Mouse (Mus musculus) kidney, adult 2 months (tissue): Measurements from ENCODE around the gene Pbrm1. TPM values are rescaled to one million over a fixed set of nuclear protein-coding genes. Genes with fewer than 3 reads are reported as not detected.

Source experiments
- DNase-seq: peaks from one replicate; pipeline ENCODE4 v3.0.0; 2021
- H3K27ac ChIP-seq: fragments of 200-500 bp; 2 replicates; pipeline ENCODE4 v1.5.1; 2012; ENCODE audit warnings: low read depth, low read length, control low read depth, inconsistent platforms; ENCODE audit not compliant: insufficient read depth
- H3K27me3 ChIP-seq: fragments of 200-500 bp; replicated peaks from 2 replicates; pipeline ENCODE4 v1.6.1; 2012; ENCODE audit warnings: mild to moderate bottlenecking, moderate library complexity, low read length, inconsistent platforms; ENCODE audit not compliant: control insufficient read depth, insufficient read depth
- H3K36me3 ChIP-seq: fragments of 200-500 bp; 2 replicates; pipeline ENCODE4 v1.6.1; 2012; ENCODE audit warnings: mild to moderate bottlenecking, moderate library complexity, low read length, inconsistent platforms; ENCODE audit not compliant: control insufficient read depth, insufficient read depth
- H3K4me1 ChIP-seq: fragments of 200-500 bp; 2 replicates; pipeline ENCODE4 v1.6.1; 2011; ENCODE audit warnings: low read length; ENCODE audit not compliant: control insufficient read depth, insufficient read depth
- H3K4me3 ChIP-seq: fragments of 200-500 bp; 2 replicates; pipeline ENCODE4 v1.5.1; 2011; ENCODE audit warnings: mild to moderate bottlenecking, low read depth, low read length, control low read depth; ENCODE audit not compliant: insufficient read depth
- CTCF ChIP-seq: fragments of 200-500 bp; conservative IDR thresholded peaks from 2 replicates; pipeline ENCODE4 v1.5.1; 2011; ENCODE audit warnings: low read depth, mild to moderate bottlenecking, control low read depth, low read length, moderate library complexity, mixed read lengths; ENCODE audit not compliant: insufficient read depth, insufficient read length
- POLR2A ChIP-seq: fragments of 200-500 bp; IDR thresholded peaks from one replicate; pipeline ENCODE4 v1.6.1; 2011; ENCODE audit warnings: low read depth, low read length, control low read depth
- WGBS: fragments of 180-500 bp; shearing (Covaris S2); methylation state at CpG from one replicate; pipeline ENCODE4 v1.1.7; 2018; 5-methylcytosine and 5-hydroxymethylcytosine counted together
- polyA plus RNA-seq: library from polyadenylated mRNA; depleted of rRNA; stranded (reverse); fragments of >200 nt; gene quantifications from 2 replicates; pipeline ENCODE4 v1.2.3, GENCODE M21; 2012

The Pbrm1 gene
- polyA plus RNA-seq, 1 experiment: 11.2 TPM

- WGBS: 54% methylated on average over 11 of the region's 11 CpGs
- peak overlapping the region; percentile 42; the same call in 1 of the 2 replicates for H3K27ac ChIP-seq
- no peaks in the 10 kb centered on the region for H3K4me1 ChIP-seq
- H3K27me3 ChIP-seq: no peaks in the 10 kb centered on the region
- DNase-seq: peak; percentile 72
- TF ChIP-seq POLR2A (no peak), CTCF (no peak)
- H3K4me3 ChIP-seq: no peak overlapping the region
- H3K36me3 ChIP-seq: no peaks in the 10 kb centered on the region
Measured at GRCm38 (mm10) chr14:31137791-31138190, 118.9 kb downstream of the Pbrm1 start.

- Histone ChIP-seq H3K27ac (peak overlapping the region; percentile 42; the same call in 1 of the 2 replicates), H3K36me3 (no peaks in the 10 kb centered on the region), H3K4me3 (no peak overlapping the region), H3K27me3 (no peaks in the 10 kb centered on the region), H3K4me1 (no peaks in the 10 kb centered on the region)
- TF ChIP-seq CTCF (no peak), POLR2A (no peak)
- 70% methylated on average over 26 of the region's 35 CpGs for WGBS
- no peak for DNase-seq
Measured at GRCm38 (mm10) chr14:31138219-31138896, 119.4 kb downstream of the Pbrm1 start.

GRCm38 (mm10) chr14:31138897-31139429, 120.0 kb downstream of the Pbrm1 start:
- Histone ChIP-seq H3K36me3 (no peaks in the 10 kb centered on the region), H3K27ac (no peak overlapping the region), H3K4me3 (no peak overlapping the region), H3K4me1 (no peaks in the 10 kb centered on the region), H3K27me3 (no peaks in the 10 kb centered on the region)
- DNase-seq: no peak
- 86% methylated on average over 9 of the region's 9 CpGs for WGBS
- no peak for TF ChIP-seq CTCF
- no peak for TF ChIP-seq POLR2A

- no peak overlapping the region for H3K27ac ChIP-seq
- no peaks in the 10 kb centered on the region for H3K4me1 ChIP-seq
- no peak for DNase-seq
- WGBS: 83% methylated on average over 12 of the region's 12 CpGs
- H3K4me3 ChIP-seq: no peak overlapping the region
- no peak for TF ChIP-seq CTCF
- TF ChIP-seq POLR2A: no peak
- H3K36me3 ChIP-seq: no peaks in the 10 kb centered on the region
- H3K27me3 ChIP-seq: no peaks in the 10 kb centered on the region
Measured at GRCm38 (mm10) chr14:31139666-31140065, 120.7 kb downstream of the Pbrm1 start.

- Histone ChIP-seq H3K27ac (no peak overlapping the region), H3K27me3 (no peaks in the 10 kb centered on the region), H3K36me3 (no peaks in the 10 kb centered on the region), H3K4me1 (no peaks in the 10 kb centered on the region), H3K4me3 (no peak overlapping the region)
- WGBS: 88% methylated on average over 15 of the region's 15 CpGs
- TF ChIP-seq CTCF: no peak
- TF ChIP-seq POLR2A: no peak
- no peak for DNase-seq
Measured at GRCm38 (mm10) chr14:31140141-31140540, 121.2 kb downstream of the Pbrm1 start.

GRCm38 (mm10) chr14:31141011-31141410, 122.1 kb downstream of the Pbrm1 start:
- Histone ChIP-seq H3K27me3 (no peaks in the 10 kb centered on the region), H3K27ac (no peak overlapping the region), H3K4me1 (no peaks in the 10 kb centered on the region), H3K4me3 (no peak overlapping the region), H3K36me3 (no peaks in the 10 kb centered on the region)
- DNase-seq: no peak
- 96% methylated on average over 14 of the region's 14 CpGs for WGBS
- TF ChIP-seq POLR2A: no peak
- no peak for TF ChIP-seq CTCF

- H3K27ac ChIP-seq: no peak overlapping the region
- WGBS: 88% methylated on average over 11 of the region's 11 CpGs
- TF ChIP-seq POLR2A: no peak
- TF ChIP-seq CTCF: no peak
Measured at GRCm38 (mm10) chr14:31145694-31146093, 126.8 kb downstream of the Pbrm1 start.

More at GRCm38 (mm10) chr14:31145694-31146093, 126.8 kb downstream of the Pbrm1 start:
- H3K36me3 ChIP-seq: no peaks in the 10 kb centered on the region
- no peak for DNase-seq
- H3K27me3 ChIP-seq: no peaks in the 10 kb centered on the region
- no peaks in the 10 kb centered on the region for H3K4me1 ChIP-seq
- H3K4me3 ChIP-seq: no peak overlapping the region
